Mouse (Mus musculus) regulatory T cell (primary cell): ENCODE results near the gene Tmem189.

ENCODE experiments used
- in situ Hi-C: fragments of 300-600 bp; cut with MboI, MseI; formaldehyde crosslinking; loops from one replicate; pipeline ENCODE4 v1.15.1; 2025; ENCODE audit warnings: high pct_unique_total_duplicates

Gene Tmem189

DNA sequence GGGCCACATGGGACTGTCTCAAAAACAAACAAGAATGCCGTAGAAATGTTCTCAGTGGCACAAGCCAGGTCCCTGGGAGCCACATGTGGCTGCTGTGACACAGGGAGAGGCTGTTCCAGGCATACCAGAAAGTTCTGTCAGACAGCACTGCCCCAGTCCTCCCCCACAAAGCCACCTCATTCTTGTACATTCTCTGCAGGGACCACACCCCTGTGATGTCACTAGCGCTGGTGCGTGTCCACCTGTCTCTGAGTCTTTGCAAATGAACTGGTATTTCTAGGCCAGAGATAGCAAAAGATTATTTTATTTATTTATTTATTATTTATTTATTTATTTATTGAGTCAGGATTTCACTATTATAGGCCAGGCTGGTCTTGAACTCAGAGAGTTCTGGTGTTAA lies 5.9 kb downstream of the Tmem189 start:
- in situ Hi-C loops, result no loop called here

GRCm38 (mm10) chr2:167680657-167681056 lies 9.0 kb downstream of the Tmem189 start:
- in situ Hi-C loops, result no loop called here

GRCm38 (mm10) chr2:167679902-167680430 lies 9.7 kb downstream of the Tmem189 start:
- in situ Hi-C loops, result no loop called here

DNA sequence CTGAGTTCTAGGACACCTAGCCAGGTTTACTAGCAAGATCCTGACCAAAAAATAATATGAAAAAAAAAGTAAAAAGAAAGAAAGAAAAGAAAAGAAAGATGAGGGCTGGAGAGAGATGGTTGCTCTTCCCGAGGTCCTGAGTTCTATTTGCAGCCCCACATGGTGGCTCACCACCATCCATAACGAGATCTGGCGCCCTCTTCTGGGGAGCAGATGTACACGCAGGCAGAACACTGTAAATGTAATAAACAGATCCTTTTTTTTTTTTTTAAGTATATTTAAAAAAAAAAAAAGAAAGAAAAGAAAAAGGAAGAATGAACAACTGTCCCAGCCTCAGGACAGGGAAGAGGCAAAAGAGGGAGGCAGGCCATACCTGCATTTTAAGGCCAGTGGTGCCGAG lies 11.0 kb downstream of the Tmem189 start:
- in situ Hi-C loops, result no loop called here

GRCm38 (mm10) chr2:167675120-167675909 lies 14.3 kb downstream of the Tmem189 start:
- in situ Hi-C loops, result no loop called here

- in situ Hi-C loops, result loop anchor here (5.0 kb wide), 1 partner anchor 35 kb away; no protein-coding TSS in a partner anchor
Observed at GRCm38 (mm10) chr2:167672212-167672685, 17.4 kb downstream of the Tmem189 start.

GRCm38 (mm10) chr2:167671101-167671633 lies 18.5 kb downstream of the Tmem189 start:
- in situ Hi-C loops, result loop anchor here (5.0 kb wide), 1 partner anchor 34 kb away; no protein-coding TSS in a partner anchor

DNA sequence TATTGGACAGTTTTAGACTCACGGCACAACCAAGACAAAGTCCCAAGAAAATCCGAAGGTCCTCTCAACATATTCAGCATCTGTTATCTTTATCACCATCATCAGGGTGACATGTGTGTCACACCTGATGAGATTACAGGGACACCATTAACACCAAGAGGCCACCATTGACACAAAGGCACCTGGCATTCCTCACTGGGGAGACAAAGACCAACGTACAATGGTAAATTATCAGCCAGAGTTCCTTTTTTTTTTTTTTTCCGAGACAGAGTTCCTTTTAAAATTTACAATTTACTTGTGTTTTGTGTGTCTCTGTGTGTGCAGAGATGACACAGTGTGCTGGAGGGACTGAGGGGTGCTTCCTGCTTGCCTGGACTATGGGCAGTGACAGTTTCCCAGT lies 20.2 kb downstream of the Tmem189 start:
- in situ Hi-C loops, result no loop called here

DNA sequence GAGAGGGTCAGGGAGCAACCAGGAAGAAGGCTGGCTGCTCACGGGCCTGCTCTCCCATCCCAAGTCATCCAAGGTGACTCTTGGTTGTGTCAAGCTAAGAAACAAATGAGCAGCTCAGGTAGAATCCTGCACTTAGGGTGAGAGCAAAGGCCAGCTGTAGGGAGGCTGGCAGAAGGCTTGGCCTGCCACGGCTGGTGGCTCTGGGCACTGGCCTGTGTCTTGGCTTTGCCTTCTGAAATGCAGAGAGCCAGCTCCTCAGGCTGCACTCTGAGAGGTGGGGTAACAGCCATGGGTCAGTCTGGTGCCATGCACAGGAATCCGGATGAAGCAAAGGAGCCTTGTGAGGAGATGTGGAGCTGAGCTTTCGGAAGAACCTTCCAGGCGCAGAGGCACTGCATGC lies 21.2 kb downstream of the Tmem189 start:
- in situ Hi-C loops, result no loop called here

- in situ Hi-C loops, result no loop called here
Observed at GRCm38 (mm10) chr2:167665972-167666713, 23.5 kb downstream of the Tmem189 start.

DNA sequence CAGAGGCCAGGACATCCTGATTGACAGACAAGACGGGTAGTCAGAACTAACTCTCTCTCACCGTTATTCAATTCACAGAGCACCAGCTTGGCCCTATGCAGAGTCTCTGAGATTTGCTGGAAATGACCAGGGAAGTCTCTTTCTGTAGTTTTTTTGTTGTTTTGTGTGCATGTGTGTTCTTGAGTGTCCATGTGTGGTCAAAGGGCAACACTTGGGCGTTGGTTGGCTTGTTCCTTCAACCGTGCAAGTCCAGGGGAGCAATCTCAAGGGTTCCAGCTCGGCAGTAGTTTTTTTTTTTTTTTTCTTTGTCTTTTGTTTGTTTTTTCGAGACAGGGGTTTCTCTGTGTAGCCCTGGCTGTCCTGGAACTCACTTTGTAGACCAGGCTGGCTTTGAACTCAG lies 26.9 kb downstream of the Tmem189 start:
- in situ Hi-C loops, result no loop called here

DNA sequence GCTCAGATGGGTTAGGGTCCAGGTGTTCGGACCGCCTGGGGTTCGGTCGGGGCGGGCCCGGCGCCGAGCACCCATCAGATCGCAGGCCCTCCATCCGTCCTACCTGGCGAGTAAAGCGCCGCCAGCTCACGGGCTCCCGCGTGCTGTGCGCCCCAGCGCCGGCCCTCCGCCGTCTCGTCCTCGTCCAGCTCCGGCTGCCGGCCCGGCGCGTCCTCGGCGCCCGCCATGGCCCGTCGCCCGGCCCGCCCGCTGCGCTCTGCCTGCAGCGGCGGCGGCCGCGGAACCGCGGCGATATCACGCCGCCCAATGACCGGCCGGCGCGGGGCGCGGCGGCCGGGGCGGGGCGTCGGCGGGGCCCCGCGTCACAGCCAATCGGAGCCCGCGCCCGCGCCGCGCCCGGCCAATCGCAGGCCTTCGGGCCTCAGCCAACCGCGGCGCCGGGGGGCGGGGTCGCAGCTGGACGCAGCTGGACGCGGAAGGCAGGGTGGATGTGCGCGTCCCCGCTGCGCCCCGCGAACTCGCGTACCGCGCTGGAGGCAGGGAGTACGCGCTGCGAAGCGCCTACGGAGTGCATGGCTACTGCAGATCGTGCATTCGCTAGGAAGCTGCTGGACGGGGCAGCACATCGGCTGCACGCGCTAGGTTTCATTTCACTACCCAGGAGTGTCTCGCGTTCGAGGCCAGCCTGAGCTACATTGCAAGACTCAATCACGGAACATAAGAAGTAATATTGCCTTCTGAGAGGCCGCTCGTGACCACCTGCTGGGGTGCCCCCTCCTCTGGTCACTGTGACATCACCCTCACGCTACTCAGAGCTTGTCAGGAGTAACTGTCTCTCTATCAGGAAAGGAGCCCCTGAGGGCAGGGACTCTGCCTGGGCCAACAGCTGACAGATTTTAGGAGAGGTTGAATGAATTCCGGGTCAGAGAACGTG lies 28.1 kb downstream of the Tmem189 start, which contains the start of gene Gm20431:
Gene Gm20431 (minus strand): TSS at position 227 of the 934 bp plus-strand sequence.
- in situ Hi-C loops, result no loop called here

DNA sequence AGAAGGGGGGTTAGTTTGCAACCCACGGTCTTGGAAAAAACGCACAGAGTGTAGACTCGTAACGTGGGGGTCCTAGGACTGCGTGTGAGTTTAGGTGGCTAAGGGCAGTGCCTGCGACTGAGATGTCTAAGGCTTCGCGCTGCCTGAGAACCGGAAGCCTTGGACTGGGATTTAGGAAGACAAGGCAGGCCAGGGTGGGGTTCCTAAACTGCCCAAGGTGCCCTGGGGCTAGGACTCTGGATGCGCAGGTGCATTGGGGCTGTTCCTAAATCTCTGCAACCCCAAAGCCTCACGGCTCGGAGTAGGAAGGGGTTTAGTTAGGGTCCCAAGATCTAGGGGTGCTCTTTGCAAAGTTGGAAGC lies 29.0 kb downstream of the Tmem189 start:
- in situ Hi-C loops, result no loop called here

DNA sequence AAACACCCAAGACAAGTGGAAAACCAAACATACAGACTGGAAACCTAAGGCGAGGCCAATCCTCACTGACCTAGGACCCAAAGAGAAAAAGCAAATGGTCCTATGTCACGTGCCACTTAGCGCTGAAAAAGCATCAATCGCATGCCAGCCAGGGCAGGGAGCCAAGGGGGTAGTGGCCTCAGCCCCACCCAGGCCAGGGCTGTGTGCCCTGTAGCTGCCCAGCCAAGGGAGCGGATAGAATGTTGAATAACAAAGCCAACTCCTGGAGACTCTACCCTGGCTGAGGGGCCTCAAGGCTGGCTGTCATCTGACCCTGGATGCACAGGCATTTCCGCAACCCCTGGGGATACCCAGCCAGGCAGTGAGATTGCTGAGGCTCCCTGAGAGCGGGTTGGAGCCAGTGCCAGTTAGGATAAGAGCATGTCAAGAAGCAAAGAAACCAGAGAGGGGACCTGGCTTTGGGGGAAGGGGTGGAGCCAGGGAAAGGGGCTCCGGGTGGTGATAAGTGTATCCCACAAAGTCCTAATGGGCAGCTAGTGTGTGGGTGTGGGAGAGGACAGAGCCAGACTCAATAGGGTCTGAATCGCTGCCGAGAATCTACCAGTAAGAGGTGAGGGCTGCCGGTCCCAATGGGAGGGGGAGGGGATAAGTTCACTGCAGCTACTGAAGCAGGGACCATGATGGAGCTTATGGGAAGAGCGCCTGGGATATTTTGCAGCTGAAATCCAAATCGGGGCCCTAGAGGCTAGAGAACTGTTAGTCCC lies 29.6 kb downstream of the Tmem189 start:
- in situ Hi-C loops, result no loop called here

- in situ Hi-C loops, result no loop called here
Observed at GRCm38 (mm10) chr2:167659177-167659846, 30.3 kb downstream of the Tmem189 start.

DNA sequence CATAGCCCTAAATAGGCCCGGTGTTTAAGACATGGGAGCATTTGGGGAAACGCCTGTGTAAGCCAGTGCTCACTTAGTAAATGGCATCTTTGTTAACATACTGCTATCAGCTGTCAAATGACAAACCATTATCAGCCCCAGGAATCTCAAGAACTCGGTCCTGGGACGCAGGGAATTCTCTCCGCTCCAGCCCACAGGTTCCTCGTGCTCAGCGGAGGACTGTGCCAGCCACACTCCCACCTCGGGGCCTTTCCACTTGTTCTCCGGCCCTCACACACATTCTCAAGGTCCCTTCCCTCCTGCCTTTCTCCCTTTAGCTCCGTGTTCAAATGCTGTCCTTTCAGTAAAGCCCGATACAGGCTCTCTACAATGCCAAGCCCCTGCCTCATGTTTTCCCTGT lies 30.9 kb downstream of the Tmem189 start:
- in situ Hi-C loops, result no loop called here

GRCm38 (mm10) chr2:167657973-167658372 lies 31.6 kb downstream of the Tmem189 start:
- in situ Hi-C loops, result no loop called here

DNA sequence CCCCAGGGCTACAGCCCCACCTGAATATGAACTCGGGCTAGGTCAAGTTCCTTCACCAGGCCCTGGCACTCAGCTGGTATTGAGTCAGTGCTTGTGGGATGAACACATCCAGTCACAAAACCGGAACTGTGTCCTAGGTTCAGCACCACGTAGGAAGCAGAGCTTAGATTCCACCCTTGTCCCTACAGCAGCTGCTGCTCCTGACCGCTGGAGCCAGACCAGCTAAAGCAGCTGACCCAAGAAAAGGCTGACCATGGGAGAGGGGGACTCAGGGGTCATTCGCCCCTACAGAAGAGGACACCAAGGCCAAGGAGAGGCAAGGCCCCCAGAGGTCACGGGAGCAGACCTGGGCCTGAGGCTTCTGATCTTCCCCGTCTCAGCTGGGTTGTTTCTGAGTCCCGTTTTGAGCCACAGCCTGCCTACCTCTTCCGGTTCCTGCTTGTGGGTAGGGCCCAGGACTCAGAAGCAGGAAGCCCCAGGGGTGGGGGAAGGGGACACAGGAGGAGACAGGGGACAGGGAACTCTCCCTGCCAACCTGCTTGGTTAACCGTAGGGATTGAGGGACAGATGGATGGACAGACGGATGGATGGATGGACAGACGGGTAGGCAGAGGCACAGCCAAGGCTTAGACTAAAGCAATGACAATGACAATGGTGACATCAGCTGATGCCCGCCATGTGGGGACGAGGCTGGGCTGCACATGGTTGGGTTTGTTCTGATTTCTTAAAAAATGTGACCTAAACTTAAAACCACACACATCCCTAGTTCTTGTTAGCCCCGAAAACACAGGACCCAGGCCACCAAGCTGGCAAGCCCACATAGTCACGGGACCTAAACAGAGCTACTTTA lies 32.8 kb downstream of the Tmem189 start:
- in situ Hi-C loops, result no loop called here
